Mouse (Mus musculus) liver, embryonic 14.5 days (tissue): ENCODE measurements around the gene Pwp1.
"Not testable (repeated sequence)": the region's sequence is repeated elsewhere in the genome, so short reads cannot be mapped to it uniquely, and the experiment has no call there.

ENCODE experiments used
- CTCF ChIP-seq: IDR thresholded peaks from 2 replicates; pipeline ENCODE4 v1.5.1; 2016; ENCODE audit warnings: antibody characterized with exemption, low read depth, control low read depth
- EP300 ChIP-seq: IDR thresholded peaks from 2 replicates; pipeline ENCODE4 v1.6.1; 2016; ENCODE audit warnings: antibody characterized with exemption, low read depth

- not testable (repeated sequence) for TF ChIP-seq CTCF, EP300
Observed at GRCm38 (mm10) chr10:85823752-85824151, 5.5 kb upstream of the Pwp1 start.
